Mouse (Mus musculus): ENCODE measurements around the gene Fignl2.

GRCm38 (mm10) chr15:101115511-101116110, 37.2 kb upstream of the Fignl2 start, which contains the start of gene Ankrd33:
- TF ChIP-seq CTCF (IDR thresholded peaks at IDR 0.05; ENCODE audit: low read depth, low read length) (no peak), POLR2A (IDR thresholded peaks at IDR 0.05; ENCODE audit: extremely low read depth, insufficient read depth, low read length) (no peak)

Measured in liver, adult 2 months (tissue).